In the genomic region with DNA sequence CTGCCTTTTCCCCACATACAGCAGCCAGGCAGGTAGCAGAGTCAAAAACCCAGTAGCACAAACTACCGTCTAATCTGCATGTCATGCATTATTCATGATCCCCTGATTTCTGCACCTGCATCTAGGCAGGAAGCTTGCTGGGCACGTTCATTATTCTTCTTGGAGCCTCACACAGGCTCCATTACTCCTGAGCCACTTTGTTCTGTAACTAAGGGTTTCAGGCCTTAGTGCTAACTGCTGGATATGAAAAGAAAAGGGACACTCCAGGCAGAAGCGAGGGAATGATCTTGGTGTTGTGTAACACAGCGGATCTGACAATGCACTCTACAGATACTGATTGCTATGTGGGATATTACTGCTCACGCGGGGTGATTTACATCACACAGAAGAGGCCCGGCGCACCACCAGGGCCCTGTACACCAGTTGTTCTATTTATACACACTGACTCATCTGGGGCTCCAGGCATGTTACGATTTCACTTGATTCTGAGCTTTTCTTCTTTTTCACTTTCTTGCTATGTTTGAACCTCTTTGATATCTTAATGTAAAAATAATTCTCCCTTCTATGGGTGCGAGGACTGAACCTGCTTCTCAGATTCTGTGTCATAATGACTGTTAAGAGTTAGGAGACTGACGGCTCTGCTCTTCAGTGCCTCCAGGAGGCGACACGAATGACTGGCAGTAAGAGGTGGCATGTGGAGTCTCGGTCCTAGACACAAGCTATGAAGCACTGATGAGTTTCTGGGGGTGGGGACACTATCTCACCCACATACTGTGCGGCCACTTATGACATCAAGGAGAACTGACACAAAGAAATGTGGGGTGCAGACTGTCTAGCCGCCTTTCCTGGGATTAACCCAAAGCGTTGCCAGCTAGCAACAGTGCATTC, we compare ENCODE assay signal across 9 mouse cellular contexts.
A peak's percentile ranks its signal among the peaks of the same experiment; 100 is the strongest.
DNase-seq lines count a peak whose midpoint lies in the region; ATAC-seq and TF ChIP-seq lines count a peak whose summit lies in the region.
"Had no signal": no experiment of that assay in that cellular context is flagged by ENCODE, and none has a peak within 500 bp of the region (broad histone marks: within the 10 kb centered on the region; RNA-seq: fewer than 3 reads in every experiment).

No protein-coding gene starts in this region.

- no peaks in the 10 kb centered on the region for H3K9me3 ChIP-seq in embryonic facial prominence, embryonic 11.5 days (replicated peaks; ENCODE audit: control insufficient read depth, low read length)
- no peaks in the 10 kb centered on the region for H3K9me3 ChIP-seq in embryonic facial prominence, embryonic 10.5 days
- H3K9me3 ChIP-seq in intestine, embryonic 15.5 days = no peaks in the 10 kb centered on the region

- H3K27ac ChIP-seq in embryonic facial prominence, embryonic 11.5 days (replicated peaks; ENCODE audit: low read depth, low read length) = no peak overlapping the region
- H3K27ac ChIP-seq in embryonic facial prominence, embryonic 10.5 days (replicated peaks) = no peak overlapping the region
- no peak overlapping the region for H3K27ac ChIP-seq in intestine, embryonic 15.5 days
- peak overlapping the region; percentile 76 for H3K27ac ChIP-seq in olfactory bulb, adult 2 months (ENCODE audit: insufficient read depth, low read depth, low read length)
- H3K27ac ChIP-seq: liver, embryonic 14.5 days had no signal

- peaks cover 5% of the 10 kb centered on the region; the same call in 1 of the 2 replicates for H3K4me1 ChIP-seq in embryonic facial prominence, embryonic 11.5 days (ENCODE audit: control insufficient read depth, insufficient read depth, low read length)
- H3K4me1 ChIP-seq in embryonic facial prominence, embryonic 10.5 days = peaks cover 30% of the 10 kb centered on the region
- H3K4me1 ChIP-seq in intestine, embryonic 15.5 days (replicated peaks) = peaks cover 17% of the 10 kb centered on the region; the same call in 1 of the 2 replicates
- H3K4me1 ChIP-seq in olfactory bulb, adult 2 months (ENCODE audit: control insufficient read depth, insufficient read depth, low read length) = peaks cover 7% of the 10 kb centered on the region

- intact Hi-C loops in heart, postnatal 14 days (cut with DNase I) = no loop called here

- no peaks in the 10 kb centered on the region for H3K27me3 ChIP-seq in embryonic facial prominence, embryonic 11.5 days (ENCODE audit: control insufficient read depth, insufficient read depth, low read length)
- no peaks in the 10 kb centered on the region for H3K27me3 ChIP-seq in embryonic facial prominence, embryonic 10.5 days (replicated peaks; ENCODE audit: low read depth, poor library complexity, severe bottlenecking)
- H3K27me3 ChIP-seq in intestine, embryonic 15.5 days (replicated peaks) = no peaks in the 10 kb centered on the region

- WGBS in embryonic facial prominence, embryonic 11.5 days = 75% methylated on average over 17 of the region's 17 CpGs
- 75% methylated on average over 17 of the region's 17 CpGs for WGBS in embryonic facial prominence, embryonic 10.5 days
- 74% methylated on average over 17 of the region's 17 CpGs for WGBS in intestine, embryonic 15.5 days
- WGBS in olfactory bulb, adult 2 months = 30% methylated on average over 17 of the region's 17 CpGs

- H3K36me3 ChIP-seq in embryonic facial prominence, embryonic 11.5 days (replicated peaks; ENCODE audit: control insufficient read depth, insufficient read depth, low read depth, low read length) = no peaks in the 10 kb centered on the region
- peaks cover 13% of the 10 kb centered on the region for H3K36me3 ChIP-seq in embryonic facial prominence, embryonic 10.5 days (replicated peaks)
- no peaks in the 10 kb centered on the region for H3K36me3 ChIP-seq in intestine, embryonic 15.5 days

- no peak overlapping the region for H3K9ac ChIP-seq in embryonic facial prominence, embryonic 11.5 days (replicated peaks; ENCODE audit: low read length)
- no peak overlapping the region for H3K9ac ChIP-seq in intestine, embryonic 15.5 days
- H3K9ac ChIP-seq: liver, embryonic 14.5 days had no signal

- ATAC-seq in embryonic facial prominence, embryonic 11.5 days (replicated peaks; ENCODE audit: insufficient number of reproducible peaks, low FRiP score, low TSS enrichment, low read depth) = 0 out of 2 replicates have a peak, but pooled peaks have one; percentile 16
- 0 out of 2 replicates have a peak, but pooled peaks have one; percentile 42 for ATAC-seq in intestine, embryonic 15.5 days

- TF ChIP-seq POLR2A in olfactory bulb, adult 2 months (IDR thresholded peaks at IDR 0.05; ENCODE audit: insufficient read depth, low read depth, low read length) = no peak

- H3K4me3 ChIP-seq in embryonic facial prominence, embryonic 11.5 days (ENCODE audit: low read depth, low read length) = no peak overlapping the region
- no peak overlapping the region for H3K4me3 ChIP-seq in embryonic facial prominence, embryonic 10.5 days
- no peak overlapping the region for H3K4me3 ChIP-seq in intestine, embryonic 15.5 days (replicated peaks)
- H3K4me3 ChIP-seq in olfactory bulb, adult 2 months (ENCODE audit: insufficient read depth, low read depth, low read length) = no peak overlapping the region

- no peak for TF ChIP-seq CTCF in olfactory bulb, adult 2 months (IDR thresholded peaks at IDR 0.05; ENCODE audit: insufficient read depth, low read depth, low read length)

- DNase-seq in embryonic facial prominence, embryonic 11.5 days (ENCODE audit: low spot score) = no peak
- DNase-seq in embryonic facial prominence, embryonic 10.5 days (ENCODE audit: low spot score) = no peak
- DNase-seq in right cerebral cortex, postnatal 25 days = peak; percentile 32
- DNase-seq in right cerebral cortex, postnatal 10 days (ENCODE audit: low spot score in 2 of 2) = no peak
- DNase-seq in lung, postnatal 14 days = no peak
- no peak for DNase-seq in heart, postnatal 14 days

- no peak overlapping the region for H3K4me2 ChIP-seq in embryonic facial prominence, embryonic 11.5 days (ENCODE audit: low read depth, low read length)
- no peak overlapping the region for H3K4me2 ChIP-seq in intestine, embryonic 15.5 days (replicated peaks)
